Mouse (Mus musculus): ENCODE measurements around the gene Acbd6.

- TF ChIP-seq CTCF (IDR thresholded peaks at IDR 0.05; ENCODE audit: low read depth) (no peak), EP300 (IDR thresholded peaks at IDR 0.05; ENCODE audit: low read depth) (no peak)
Measured at GRCm38 (mm10) chr1:155645816-155646215, 87.9 kb downstream of the Acbd6 start.

Data from liver, postnatal 0 days (tissue).